Mouse (Mus musculus) cerebellum, postnatal 36 days (tissue): ENCODE results near the gene Crybb1.

ENCODE experiments used
- DNase-seq, 2 experiments: peaks; one replicate each; pipeline ENCODE4 v3.0.0; 2021 to 2022; ENCODE audit warnings: mixed read lengths in 2 of 2

Gene Crybb1

DNA sequence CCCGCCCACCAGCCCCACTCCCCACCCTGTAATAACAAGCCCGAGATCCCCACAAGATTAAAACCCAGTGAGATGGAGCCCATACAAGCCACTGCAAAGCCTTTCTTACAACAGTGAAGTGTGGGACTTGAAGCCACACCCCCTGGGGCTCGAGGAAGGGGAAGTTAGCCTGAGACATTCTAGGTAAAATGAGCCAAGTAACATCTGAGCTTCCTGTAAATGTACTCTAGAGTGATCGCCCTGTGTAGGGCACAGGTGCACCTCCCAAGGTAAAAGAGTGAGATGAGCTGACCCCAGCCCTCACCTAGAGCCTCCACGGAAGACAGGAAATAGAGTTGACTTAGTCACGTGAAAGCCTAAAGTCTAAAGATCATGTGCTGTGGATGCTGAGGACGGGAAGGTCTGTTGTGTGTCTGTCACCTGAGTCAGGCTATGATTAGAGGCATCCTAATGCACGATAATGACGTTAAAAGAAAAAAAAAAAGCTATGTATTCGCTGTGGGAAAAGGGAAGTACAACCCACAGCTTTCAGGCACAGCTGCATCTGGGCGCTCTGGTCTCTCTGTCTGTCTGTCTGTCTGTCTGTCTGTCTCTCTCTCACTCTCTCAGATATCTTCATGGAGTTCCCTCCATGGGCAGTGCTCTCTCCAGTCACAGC is 31.5 kb downstream of the Crybb1 start:
- no peak for DNase-seq

DNA sequence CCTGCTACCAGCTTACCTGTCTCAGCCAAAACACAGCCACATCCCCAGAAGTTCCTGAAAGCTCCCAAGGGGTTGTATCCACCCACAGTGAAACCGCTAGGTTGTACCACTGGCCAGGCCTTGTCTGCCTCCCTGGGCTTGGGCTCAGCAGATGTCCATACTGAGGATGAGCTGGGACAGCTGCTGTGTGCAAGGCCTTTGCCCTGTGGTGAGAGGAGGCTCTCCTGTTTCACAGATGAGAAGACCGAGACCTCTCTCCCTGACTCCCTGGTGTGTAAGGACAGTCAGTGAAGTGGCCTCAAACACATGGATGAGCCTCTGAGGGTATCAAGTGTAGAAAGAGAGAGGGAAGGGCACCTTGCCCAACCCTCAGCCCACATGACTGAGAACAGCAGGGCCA is 32.0 kb downstream of the Crybb1 start:
- no peak for DNase-seq

DNA sequence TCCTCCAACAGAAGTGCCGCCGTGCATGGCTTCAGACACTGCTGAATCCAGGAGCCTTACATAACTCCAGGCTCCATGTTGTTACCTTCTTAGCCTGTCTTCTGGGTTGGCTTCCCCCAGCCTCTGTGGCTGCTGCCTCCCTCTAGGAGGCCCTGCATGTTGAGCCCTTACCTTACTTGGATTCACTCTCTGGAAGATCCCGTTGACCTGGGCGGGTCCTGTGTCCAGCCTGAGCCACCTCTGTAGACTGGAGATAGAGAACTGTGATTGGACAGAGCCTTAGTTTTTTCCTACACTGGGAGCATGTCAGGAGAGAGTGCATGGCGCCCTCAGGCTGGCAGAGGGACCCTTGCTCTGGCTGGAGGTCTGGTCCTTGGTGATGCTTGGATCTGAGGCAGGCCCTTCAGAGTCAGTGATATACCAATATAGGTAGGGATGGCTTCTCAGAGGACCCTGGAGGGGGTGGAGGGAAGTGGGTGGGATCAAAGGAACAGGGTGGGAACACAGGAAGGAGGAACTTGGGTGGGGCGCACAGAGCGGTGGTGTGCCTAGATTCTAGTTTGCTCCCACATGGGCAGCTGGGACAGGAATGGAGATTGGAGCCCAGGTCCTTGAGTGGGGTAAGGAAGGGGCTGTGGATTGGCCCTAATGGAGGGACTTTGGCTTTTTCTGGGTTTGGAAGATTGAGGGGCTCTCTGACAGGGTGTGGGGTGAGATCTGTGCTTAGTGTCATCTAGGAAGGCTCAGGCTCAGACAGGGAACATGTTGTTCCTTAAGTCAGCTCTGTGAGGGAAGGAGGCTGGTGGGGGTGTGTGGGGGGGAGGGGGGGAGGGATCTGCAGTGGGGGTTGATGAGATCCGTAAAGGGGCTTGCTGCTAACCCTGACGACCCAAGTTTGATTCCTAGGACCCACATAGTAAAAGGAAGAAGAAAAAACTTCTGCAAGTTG is 32.9 kb downstream of the Crybb1 start:
- no peak for DNase-seq

DNA sequence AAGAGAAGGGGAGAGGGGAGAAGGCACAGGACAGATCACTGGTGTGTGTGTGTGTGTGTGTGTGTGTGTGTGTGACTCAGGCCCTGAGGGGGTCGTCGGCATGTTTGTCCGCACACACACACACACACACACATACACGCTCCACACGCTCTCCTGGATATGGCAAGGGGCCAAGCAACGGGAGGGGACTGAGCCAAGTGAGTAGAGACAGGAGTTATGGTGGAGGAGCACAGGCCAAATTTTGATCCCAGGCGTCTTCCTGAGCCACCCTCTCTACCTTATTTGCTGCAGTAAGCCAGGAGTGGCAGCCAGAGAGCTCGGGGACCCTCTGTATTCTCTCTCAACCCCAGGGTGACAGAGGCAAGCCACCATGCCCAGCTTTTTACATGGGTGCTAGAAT is 33.6 kb downstream of the Crybb1 start:
- DNase-seq: peak in 1 of 2 experiments; percentile 46

DNA sequence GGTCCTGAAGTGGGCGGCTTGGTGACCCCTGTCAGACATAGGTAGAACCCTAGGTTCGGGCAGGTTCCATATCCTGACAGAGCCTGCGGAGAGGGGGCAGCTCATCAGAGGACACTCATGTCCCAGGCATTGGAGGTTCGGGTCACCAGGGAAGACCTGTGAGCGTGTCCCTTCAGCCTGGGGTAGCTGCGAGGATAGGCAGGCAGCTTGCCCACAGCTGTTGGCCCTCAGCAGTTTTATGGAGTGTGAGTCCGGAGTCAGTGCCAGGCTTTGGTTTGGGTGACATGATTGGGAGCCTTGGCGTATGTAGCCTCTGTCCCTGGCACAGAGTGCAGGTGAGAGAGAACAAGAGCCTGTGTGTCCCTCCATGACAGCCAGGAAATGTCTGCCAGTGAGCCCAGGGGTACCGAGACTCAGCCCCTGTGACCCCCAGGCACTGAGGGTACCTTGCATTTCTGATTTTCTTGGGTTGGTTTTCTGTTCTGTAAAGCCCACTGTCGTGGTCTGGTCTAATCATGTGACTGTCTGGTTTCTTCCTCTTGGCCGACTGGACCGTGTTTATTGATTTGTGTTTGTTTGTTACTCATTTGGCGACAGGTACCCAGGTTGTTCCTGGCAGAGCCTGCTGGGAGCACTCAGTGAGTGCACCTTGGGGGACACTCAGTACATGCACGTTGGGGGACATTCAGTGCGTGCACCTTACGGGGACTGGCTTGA is 34.4 kb downstream of the Crybb1 start:
- DNase-seq: peak; percentile 43 to 51

DNA sequence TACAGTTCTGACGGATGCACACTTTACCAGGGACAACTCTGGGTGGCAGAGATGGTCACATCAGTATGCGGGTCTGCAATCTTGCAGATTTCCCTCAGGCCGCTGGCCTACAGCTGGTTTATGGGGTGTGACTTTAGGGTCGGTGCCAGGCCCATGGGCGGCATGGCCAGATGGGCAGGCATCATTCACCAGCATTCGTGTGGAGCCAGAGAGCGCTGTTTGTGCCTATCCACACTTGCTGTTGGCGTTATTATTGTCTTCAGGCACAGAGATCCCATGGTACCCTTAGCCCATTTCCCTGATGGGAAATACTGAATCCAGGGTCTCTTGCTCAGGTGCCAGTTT is 34.9 kb downstream of the Crybb1 start:
- DNase-seq: no peak

DNA sequence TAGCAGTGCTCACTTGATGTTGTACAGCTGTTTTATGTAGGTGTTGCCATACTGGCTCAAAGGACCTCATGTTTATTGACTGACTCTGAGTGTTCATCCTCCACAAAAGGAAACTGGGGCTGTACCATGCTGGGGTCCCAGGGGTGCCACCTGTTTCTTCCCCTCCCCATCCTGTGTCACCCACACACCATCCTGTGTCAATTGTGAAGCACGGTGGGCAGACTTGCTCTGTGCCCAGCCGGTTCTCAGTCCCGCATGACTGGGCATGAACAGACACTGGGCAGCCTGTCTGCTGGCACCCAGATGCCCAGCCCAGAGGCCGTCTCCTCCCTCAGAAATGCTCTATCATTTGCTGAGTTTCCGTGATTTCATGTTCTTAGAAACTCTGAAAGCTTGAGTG is 36.3 kb downstream of the Crybb1 start:
- DNase-seq: no peak

DNA sequence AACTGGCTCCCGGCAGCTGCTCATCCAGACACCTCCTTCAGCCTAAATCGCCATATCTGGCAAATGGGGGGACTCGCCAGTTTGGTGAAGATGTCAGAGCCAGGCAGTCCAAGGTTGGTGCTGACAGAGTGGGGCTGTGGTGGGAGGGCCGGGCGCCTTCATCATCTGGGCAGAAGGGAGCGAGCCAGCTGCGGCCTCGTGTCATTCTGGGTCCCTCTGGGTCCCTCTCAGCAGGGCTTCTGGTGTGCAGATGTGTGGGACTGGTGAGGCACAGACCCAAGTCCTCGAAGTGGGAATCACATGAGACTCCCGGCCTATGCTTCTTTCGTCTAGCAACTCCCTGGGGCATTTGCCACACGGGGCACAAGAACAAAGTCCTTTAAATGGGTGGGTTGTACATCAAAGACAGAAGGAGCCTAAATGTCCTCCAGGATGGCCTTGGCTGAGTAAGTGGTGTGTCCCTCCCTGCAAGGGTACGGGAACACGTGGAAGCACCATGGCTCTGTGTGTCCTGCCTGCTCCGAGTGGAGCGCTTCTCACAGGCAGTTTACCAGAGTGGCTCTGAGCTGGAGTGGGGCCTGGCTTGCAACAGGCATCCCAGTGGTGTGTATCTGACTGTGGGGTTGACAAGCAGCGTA is 36.8 kb downstream of the Crybb1 start:
- no peak for DNase-seq

DNA sequence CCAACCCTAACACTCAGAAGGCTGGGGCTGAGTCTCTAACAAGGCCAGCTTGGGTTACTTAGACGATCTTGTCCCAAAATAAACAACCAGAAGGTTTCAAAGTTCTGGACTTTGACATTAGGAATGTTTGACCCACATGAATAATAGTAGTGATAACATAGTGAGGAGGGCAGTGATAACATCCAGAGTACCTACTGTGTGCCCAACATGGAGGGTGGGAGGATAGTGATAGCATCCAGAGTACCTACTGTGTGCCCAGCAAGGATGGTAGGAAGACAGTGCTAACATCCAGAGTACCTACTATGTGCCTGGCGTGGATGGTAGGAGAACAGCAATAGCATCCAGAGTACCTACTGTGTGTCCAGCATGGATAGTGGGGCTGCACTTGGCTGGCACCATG is 38.2 kb downstream of the Crybb1 start:
- DNase-seq: no peak

DNA sequence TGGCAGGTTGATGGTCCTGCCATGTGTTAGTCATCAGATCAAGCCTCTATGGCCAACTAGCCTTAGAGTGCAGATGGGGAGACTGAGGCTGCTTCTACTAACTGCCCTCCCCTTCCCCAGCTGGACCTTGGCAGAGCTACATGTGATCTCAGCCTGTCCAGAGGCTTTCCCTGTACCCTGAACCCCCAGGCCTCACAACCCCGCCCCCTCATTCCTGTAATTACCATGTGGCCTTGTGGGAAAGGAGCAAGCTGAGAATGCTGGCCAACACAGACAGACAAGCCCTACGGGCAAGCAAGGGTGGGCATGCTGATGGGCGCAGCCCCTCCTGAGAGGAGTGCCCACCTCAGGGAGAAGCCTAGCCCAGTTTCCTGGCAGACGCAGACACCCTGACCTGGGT is 39.1 kb downstream of the Crybb1 start:
- DNase-seq: no peak

DNA sequence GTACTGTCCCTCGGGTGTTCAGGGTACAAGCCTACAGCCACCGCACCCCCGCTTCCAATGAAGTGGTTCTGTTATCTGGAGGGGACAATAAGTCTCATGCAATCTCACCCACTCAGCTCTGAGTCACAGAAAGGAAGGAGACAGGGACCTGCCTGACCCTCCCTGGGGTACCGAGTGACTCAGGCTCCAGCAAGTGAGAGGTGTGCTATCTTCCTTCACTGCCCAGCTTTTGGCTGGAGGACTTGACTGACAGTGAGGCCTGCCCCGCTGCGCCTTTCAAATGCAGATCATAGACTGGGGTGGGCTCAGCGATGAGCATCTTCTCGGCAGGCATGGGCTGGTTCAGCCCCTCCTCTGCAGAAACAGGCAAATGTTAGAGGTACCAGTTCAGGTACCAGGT is 39.5 kb downstream of the Crybb1 start:
- DNase-seq: no peak

DNA sequence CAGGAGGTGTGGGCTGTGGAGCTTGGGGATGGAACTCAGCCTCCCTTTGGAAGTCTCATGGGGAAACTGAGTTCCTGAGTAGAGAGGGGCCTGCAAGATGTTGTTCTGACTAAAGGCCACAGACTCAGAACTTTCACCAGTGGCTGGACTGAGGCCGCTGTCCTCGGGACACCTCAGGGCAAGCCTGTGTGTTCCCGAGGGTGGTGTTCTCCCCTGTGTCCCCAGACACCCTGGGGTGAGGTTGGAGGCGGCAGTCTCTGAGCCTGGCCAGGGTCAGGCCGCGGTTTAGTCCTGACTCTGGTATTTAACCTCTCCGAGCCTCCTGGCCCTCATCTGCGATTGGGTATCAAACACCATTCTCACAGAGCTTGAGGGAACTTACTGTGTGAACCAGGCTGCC is 39.9 kb downstream of the Crybb1 start:
- DNase-seq: no peak

DNA sequence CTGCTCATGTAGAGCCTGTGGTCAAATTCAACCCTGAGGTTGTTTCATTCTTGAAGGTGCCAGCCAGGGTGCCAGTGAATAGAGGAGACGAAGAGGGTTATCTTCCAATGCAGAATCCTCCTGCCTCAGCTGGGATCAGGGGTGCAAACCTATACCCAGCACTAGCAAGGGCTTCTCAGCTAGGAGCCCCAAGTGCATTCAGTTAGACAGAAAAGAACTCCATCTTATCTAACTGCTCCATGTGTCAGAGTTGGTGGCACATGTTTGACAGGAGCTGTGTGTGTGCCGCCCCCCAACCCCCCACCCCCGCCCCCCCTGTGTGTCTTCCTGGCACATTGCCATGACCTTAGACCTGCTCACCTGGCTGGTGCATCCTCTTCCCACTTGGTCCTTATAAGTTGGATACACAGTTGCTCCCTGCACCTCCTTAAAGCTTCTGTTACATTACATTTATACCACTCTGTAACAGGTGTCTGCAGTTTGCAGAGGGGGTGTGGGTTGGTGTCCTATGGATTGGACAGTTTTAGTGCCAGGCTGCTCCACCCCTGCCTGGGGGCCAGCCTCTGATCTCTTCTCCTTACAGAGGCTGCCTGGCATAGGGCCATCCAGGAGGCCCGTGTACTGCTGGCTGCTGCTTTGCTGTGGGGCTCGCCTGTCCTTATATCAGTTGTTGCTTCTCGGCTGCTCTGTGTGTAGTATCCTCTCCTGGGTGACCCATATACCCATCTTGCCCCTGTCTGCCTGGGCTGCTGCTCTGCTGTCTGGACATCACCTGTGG is 41.0 kb downstream of the Crybb1 start:
- no peak for DNase-seq

DNA sequence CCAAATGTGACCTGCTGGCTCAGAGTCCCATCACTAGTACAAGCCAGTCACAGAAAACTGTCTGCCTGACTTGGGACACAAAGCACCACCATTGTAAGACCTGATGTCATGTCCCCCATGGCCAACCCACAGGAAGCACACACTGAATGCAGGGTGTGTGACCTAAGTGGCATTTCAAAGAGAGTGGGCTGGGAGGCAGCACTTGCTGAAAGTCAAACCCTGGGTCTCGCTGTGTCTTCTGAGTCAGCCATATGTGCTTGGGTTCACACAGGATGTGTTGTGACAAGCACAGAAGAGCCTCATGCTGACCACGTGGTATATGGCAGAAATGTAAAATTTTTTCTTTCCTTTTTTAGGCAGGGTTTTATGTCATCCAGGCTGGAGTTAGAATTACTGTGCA is 41.6 kb downstream of the Crybb1 start:
- DNase-seq: no peak

DNA sequence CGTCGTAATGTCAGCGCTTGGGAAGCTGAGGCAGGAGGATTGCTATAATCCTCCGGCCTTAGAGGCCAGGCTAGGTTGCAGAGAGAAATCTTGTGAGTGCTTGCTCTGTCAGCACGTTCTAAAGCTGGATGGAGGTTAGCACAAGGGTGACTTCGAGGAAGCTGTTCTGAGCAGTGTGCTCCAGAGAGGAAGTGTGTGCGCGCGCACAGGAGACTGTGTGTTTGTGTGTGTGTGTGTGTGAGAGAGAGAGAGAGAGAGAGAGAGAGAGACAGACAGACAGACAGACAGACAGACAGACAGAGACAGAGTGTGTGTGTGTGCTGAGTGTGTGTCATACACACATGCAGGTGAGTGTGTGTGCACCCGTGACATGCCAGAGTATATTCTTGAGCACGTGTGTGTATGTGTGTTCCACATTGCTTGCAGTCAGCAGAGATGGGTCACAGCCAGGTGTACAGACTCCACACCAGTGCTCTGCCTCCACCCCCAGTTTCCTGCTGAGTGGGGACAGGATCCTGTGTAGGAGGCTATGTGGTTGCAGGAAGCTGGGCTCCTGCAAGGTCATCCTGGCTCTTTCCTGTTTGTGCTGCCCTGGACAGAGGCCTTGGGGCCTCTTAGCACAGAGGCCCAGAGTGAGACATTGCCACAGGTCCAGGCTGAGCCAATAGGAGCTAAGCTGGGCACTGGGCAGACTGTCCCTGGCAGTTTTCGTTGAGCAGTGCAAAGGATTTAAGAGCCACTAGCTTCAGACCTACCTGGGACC is 42.8 kb downstream of the Crybb1 start:
- no peak for DNase-seq

DNA sequence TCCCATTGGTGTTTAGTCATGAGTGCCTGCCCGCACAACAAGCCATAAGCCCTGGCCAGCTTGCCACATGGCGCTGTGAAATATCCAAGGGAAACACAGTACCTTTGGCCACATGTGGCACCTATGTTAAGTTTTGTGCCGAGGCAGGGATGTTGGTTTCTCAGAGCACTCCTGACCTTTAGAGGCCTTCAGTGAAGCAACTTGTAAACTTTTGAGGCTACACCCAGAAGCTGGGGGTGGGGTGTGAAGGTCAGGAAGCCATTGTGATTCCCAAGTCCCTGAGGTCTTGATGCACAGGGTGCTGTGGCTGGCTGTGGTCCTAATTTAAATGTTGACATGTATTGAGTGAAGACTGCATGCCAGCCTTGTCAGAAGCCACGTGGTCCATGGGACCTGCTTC is 43.8 kb downstream of the Crybb1 start:
- DNase-seq: no peak

DNA sequence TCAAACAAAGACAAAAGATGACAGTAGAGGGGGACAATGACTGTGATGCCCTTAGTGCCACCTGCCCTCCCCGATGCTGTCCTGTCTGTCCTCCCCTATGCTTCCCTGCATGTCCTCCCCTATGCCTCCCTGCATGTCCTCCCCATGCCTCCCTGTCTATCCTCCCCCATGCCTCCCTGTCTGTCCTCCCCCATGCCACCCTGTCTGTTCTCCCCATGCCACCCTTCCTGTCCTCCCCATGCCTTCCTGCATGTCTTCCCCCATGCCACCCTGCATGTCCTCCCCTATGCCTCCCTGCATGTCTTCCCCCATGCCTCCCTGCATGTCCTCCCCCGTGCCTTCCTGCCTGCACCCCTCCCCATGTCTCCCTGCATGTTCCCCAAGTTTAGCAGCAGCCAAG is 44.5 kb downstream of the Crybb1 start:
- no peak for DNase-seq

DNA sequence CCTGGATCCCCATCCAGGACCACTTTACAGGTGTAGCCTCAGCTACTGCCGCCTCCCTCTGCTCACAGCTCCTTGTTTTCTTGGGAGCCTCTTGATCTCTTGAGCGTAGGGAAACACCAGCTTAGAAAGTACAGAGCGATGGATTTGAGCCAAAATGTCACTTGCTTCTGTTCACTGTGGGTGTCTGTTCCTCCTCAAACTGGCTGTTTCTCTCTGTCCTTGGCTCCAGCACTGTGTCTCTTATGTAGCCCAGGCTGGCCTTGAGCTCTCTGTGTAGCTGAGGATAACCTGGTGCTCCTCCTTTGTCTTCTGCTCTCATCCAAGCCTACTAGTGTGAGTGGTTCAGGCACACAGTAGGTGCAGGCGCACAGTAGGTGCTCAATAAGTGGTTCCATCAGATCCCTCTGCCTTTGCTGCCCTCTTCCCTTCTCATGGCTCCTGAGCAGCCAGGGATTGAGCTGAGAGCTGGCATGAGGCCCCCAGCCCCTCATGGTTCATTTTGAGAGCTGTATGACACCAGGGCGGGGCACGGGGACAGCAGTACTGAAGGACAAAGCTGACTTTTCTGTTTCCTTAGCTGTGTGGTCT is 45.2 kb downstream of the Crybb1 start:
- no peak for DNase-seq

DNA sequence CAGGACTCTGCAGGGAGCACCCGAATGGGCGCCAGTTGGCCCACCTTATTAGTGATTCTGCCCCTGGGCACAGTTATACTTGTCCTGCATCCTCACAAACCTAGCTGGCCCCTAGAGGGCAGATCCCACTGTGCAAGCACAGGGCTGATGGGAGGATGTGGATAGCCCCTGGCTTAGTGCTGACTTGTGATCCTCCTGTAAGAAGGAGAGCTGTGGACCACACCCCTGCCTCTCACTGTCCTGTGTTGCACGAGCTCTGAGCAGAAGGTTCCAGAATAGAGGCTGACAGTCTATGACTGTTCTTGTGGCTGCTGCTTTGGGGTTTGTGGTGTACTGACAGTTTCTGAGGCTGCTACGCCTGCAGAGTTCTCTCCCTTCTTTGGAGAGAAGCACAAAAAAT is 46.1 kb downstream of the Crybb1 start:
- DNase-seq: no peak

DNA sequence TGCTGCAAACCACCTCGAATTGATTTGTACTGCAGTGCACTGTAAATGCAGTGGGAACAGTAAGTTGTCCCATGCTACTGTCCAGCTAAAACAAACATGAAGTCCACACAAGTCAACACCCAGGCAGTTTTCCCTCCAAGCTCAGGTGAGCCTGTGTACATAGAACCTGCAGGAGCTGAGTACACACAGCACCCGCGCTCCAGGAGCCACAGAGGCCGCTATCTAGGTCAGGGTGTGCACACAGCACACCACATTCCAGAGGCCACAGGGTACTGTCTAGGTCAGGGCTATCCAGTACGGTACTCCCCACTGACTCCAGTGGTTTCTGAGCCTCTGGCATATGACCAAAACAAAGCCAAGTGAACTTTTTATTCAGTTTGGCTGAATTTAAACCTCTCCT is 46.7 kb downstream of the Crybb1 start:
- no peak for DNase-seq

DNA sequence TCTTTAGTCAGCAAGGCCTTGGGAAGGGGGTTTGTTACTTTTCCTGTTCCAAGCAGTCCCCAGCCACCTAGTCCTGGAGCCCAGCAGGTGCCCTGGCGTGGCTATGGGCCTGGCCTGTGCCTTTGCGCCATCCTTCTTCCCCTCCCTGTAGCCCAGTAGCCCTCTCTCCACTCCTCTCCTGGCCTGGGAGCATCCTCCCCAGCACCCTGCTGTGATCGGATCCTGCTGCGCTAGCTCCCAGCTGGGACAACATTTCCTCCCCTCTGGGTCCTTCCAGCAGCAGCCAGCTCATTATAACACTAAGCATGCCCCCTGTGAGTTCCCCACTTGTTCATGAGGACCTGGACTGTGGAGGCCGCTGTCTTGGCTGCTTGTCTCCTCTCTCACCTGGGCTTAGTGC is 50.2 kb downstream of the Crybb1 start:
- DNase-seq: no peak
